Mouse (Mus musculus) heart, embryonic 13.5 days (tissue): ENCODE data around the gene Npm1. TPM values are rescaled to one million over a fixed set of nuclear protein-coding genes. Genes with fewer than 3 reads are reported as not detected.

Experiments used
- ATAC-seq: fragments of 200-750 bp; cut with Nextera tagmentation; 2 replicates; pipeline ENCODE4 v1.8.0; 2017; ENCODE audit warnings: moderate TSS enrichment; ENCODE audit not compliant: insufficient number of reproducible peaks, low FRiP score, low TSS enrichment; ENCODE audit errors: extremely low read depth
- H3K27ac ChIP-seq: fragments of 300-500 bp; sonication (generic); replicated peaks from 2 replicates; pipeline ENCODE4 v1.5.1; 2015; ENCODE audit warnings: moderate library complexity, mild to moderate bottlenecking, inconsistent platforms
- H3K27me3 ChIP-seq: fragments of 300-500 bp; sonication (generic); replicated peaks from 2 replicates; pipeline ENCODE4 v1.6.1; 2015; ENCODE audit warnings: mild to moderate bottlenecking, inconsistent platforms
- H3K36me3 ChIP-seq: fragments of 300-500 bp; sonication (generic); 2 replicates; pipeline ENCODE4 v1.6.1; 2015; ENCODE audit warnings: mild to moderate bottlenecking, inconsistent platforms
- H3K4me1 ChIP-seq: fragments of 300-500 bp; sonication (generic); 2 replicates; pipeline ENCODE4 v1.6.1; 2015; ENCODE audit warnings: inconsistent platforms
- H3K4me2 ChIP-seq: fragments of 300-500 bp; sonication (generic); 2 replicates; pipeline ENCODE4 v1.6.1; 2015; ENCODE audit warnings: inconsistent platforms, mild to moderate bottlenecking, moderate library complexity
- H3K4me3 ChIP-seq: fragments of 300-500 bp; sonication (generic); 2 replicates; pipeline ENCODE4 v1.5.1; 2015; ENCODE audit warnings: moderate library complexity, mild to moderate bottlenecking, inconsistent platforms
- H3K9ac ChIP-seq: fragments of 300-500 bp; sonication (generic); 2 replicates; pipeline ENCODE4 v1.6.1; 2015; ENCODE audit warnings: inconsistent platforms, mild to moderate bottlenecking, moderate library complexity
- H3K9me3 ChIP-seq: fragments of 300-500 bp; sonication (generic); 2 replicates; pipeline ENCODE4 v1.6.1; 2016; ENCODE audit warnings: inconsistent platforms
- WGBS: fragments of 180-500 bp; shearing (Covaris S2); methylation state at CpG from one replicate; pipeline ENCODE4 v1.1.7; 2015; ENCODE audit warnings: mixed read lengths; 5-methylcytosine and 5-hydroxymethylcytosine counted together
- polyA plus RNA-seq: library from polyadenylated mRNA; unstranded; fragments of >200 nt; fragmentation: Nextera tagmentation; extraction: Ambion mirVana; gene quantifications from 2 replicates; pipeline ENCODE4 v1.2.1, GENCODE M21; 2015

The Npm1 gene
- polyA plus RNA-seq = 532 and 581 TPM in 2 replicates

DNA sequence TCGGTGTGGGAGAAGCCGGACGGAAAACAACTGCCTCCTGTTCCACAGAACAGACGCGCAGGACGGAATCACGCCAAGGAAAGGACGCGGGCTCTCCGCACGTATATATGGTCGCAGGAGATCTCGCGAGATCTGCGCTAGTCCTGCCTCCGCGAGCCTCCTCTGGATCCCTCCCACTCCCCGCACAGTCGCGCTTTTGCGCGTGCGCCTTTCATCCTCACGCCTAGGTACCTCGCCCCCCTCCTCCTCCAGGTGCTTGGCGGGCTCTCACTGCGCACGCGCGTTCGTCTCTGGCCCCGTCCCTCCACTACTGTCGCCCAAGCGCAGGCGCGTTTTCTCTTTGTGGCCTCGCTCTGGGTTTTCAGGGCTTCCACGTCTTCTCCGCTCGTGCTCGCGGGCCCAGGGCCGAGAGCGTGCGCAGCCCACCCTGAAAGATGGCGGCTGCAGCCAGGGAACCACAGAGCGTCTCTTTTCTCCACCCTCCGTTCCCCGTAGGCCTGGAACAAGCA lies at the start of gene Npm1:
Gene Npm1 (minus strand): TSS at position 209 of the 509 bp plus-strand sequence.
- peak; percentile 98 for ATAC-seq
- Histone ChIP-seq H3K9ac (peak within 1 kb of the TSS; percentile 97), H3K27ac (peak within 1 kb of the TSS; percentile 96), H3K4me1 (peaks cover 22% of the 10 kb centered on the region), H3K4me3 (peak within 1 kb of the TSS; percentile 99), H3K36me3 (peaks cover 34% of the 10 kb centered on the region), H3K9me3 (no peaks in the 10 kb centered on the region), H3K4me2 (peak within 1 kb of the TSS; percentile 77), H3K27me3 (peaks cover 9% of the 10 kb centered on the region; the same call in 1 of the 2 replicates)
- 2% methylated on average over 48 of the region's 49 CpGs for WGBS

GRCm38 (mm10) chr11:33207411-33207810 lies 44.4 kb upstream of the Npm1 start:
- no peak for ATAC-seq
- H3K36me3 ChIP-seq = no peaks in the 10 kb centered on the region
- WGBS = 75% methylated on average over 2 of the region's 2 CpGs
- H3K9ac ChIP-seq = no peak overlapping the region
- no peak overlapping the region for H3K27ac ChIP-seq
- no peak overlapping the region for H3K4me3 ChIP-seq
- H3K4me1 ChIP-seq = peaks cover 17% of the 10 kb centered on the region
- H3K9me3 ChIP-seq = no peaks in the 10 kb centered on the region
- H3K27me3 ChIP-seq = peaks cover 82% of the 10 kb centered on the region
- H3K4me2 ChIP-seq = no peak overlapping the region

- no peak overlapping the region for H3K9ac ChIP-seq
- no peak overlapping the region for H3K4me2 ChIP-seq
- 12% methylated on average over 3 of the region's 3 CpGs for WGBS
- peaks cover 34% of the 10 kb centered on the region for H3K4me1 ChIP-seq
- no peak for ATAC-seq
- H3K4me3 ChIP-seq = no peak overlapping the region
- peaks cover 94% of the 10 kb centered on the region for H3K27me3 ChIP-seq
- no peaks in the 10 kb centered on the region for H3K9me3 ChIP-seq
- H3K27ac ChIP-seq = no peak overlapping the region
- no peaks in the 10 kb centered on the region for H3K36me3 ChIP-seq
Measured at GRCm38 (mm10) chr11:33204966-33205365, 42.0 kb upstream of the Npm1 start.

DNA sequence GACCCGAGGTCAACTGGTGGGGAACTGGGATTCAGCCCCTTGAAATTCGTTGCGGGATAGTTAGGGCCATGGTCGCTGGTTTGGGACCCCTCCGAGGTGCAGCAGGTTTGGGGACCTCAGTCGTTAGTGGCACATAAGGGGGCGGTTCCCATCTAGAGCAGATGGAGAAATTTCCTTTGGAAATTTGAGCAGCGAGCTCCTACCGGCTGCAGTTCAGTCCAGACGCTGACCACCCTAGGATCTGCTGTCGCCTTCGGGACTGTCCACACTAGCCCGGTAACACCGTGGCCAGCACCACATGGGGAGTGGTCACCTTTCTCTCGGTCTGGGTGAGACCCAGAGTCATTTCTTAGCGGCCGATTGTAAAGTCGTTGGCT lies 41.3 kb upstream of the Npm1 start:
- H3K9me3 ChIP-seq = no peaks in the 10 kb centered on the region
- peaks cover 97% of the 10 kb centered on the region for H3K27me3 ChIP-seq
- WGBS = under 1% methylated on average over 18 of the region's 18 CpGs
- no peak overlapping the region for H3K27ac ChIP-seq
- no peaks in the 10 kb centered on the region for H3K36me3 ChIP-seq
- no peak overlapping the region for H3K4me2 ChIP-seq
- ATAC-seq = no peak
- H3K4me1 ChIP-seq = peaks cover 37% of the 10 kb centered on the region
- no peak overlapping the region for H3K9ac ChIP-seq
- peak overlapping the region; percentile 42; the same call in 1 of the 2 replicates for H3K4me3 ChIP-seq

GRCm38 (mm10) chr11:33203383-33204328 lies 40.6 kb upstream of the Npm1 start, which contains the start of gene Tlx3:
Gene Tlx3, minus strand, starts transcription at chr11:33203589.
- Histone ChIP-seq H3K9me3 (no peaks in the 10 kb centered on the region), H3K9ac (no peak within 1 kb of the TSS), H3K4me1 (peaks cover 37% of the 10 kb centered on the region), H3K27me3 (peaks cover 100% of the 10 kb centered on the region), H3K36me3 (no peaks in the 10 kb centered on the region), H3K4me3 (peak within 1 kb of the TSS; percentile 42), H3K4me2 (peak within 1 kb of the TSS; percentile 56), H3K27ac (no peak within 1 kb of the TSS)
- no peak for ATAC-seq
- WGBS = 1% methylated on average over 76 of the region's 81 CpGs

DNA sequence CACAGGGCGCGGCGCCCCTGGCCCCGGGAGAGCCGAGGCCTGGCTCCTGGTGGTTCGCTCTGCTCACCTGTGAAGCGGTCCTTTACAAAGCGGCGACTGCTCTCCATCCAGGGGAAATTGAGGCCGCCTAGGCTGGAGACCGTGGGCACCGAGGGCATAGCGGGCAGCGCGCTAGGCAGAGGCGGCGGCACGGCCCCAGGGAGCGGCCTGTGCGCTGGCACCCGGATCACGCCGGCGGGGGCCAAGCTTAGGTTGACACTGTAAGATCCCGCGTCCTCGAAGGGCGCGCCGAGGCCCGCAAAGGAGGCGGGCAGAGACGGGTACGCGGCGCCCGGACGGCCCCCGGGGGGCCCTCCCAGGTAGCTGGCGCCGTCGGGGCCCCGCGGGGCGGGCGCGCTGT lies 40.0 kb upstream of the Npm1 start:
- Histone ChIP-seq H3K4me3 (peak overlapping the region; percentile 42), H3K9me3 (no peaks in the 10 kb centered on the region), H3K27ac (no peak overlapping the region), H3K36me3 (no peaks in the 10 kb centered on the region), H3K9ac (no peak overlapping the region), H3K4me2 (peak overlapping the region; percentile 56), H3K27me3 (peaks cover 100% of the 10 kb centered on the region), H3K4me1 (peaks cover 37% of the 10 kb centered on the region)
- no peak for ATAC-seq
- 2% methylated on average over 31 of the region's 47 CpGs for WGBS

DNA sequence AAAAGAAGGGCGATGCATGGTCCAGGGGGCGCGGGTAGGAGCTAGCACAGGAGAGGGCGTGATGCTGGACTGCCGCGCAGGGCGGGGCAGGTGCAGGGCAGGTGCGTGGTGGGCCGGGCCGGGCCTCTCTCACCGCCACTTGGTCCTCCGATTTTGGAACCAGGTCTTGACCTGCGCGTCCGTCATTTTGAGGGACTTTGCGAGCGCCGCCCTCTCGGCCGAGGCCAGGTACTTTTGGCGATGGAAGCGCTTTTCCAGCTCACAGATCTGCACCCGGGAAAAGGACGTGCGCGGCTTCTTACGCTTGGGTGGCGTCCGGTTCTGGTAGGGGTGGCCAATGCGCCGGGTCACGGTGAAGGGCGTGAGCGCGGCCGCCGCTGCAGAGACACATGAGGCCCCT lies 39.3 kb upstream of the Npm1 start:
- ATAC-seq = no peak
- WGBS = 3% methylated on average over 37 of the region's 37 CpGs
- peaks cover 6% of the 10 kb centered on the region for H3K9me3 ChIP-seq
- peak overlapping the region; percentile 42 for H3K4me3 ChIP-seq
- H3K9ac ChIP-seq = no peak overlapping the region
- H3K27ac ChIP-seq = no peak overlapping the region
- H3K4me2 ChIP-seq = no peak overlapping the region
- peaks cover 100% of the 10 kb centered on the region for H3K27me3 ChIP-seq
- peaks cover 37% of the 10 kb centered on the region for H3K4me1 ChIP-seq
- no peaks in the 10 kb centered on the region for H3K36me3 ChIP-seq

DNA sequence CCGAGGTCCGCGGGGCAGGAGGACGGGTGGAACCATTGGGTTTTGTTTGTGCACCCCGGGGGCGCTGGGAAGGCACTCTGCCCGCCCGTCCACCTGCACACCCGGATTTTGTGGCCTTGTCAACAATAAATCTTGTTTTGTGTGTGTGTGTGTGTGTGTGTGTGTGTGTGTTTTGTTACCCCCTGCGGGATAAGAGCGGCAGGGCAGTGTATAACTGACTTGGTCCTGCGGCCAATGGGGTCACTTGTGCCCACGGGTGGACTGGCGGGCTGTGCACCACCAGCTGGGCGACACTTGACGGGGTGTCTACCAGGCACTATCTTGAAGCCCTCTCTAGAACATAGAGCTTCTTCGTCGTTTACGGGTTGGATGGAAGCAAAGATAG lies 38.6 kb upstream of the Npm1 start:
- no peak for ATAC-seq
- WGBS = 2% methylated on average over 19 of the region's 19 CpGs

GRCm38 (mm10) chr11:33200764-33201625 lies 38.0 kb upstream of the Npm1 start:
- H3K27me3 ChIP-seq = peaks cover 100% of the 10 kb centered on the region
- H3K9ac ChIP-seq = no peak overlapping the region
- H3K4me2 ChIP-seq = peak overlapping the region; percentile 62
- ATAC-seq = 0 out of 2 replicates have a peak, but pooled peaks have one; percentile 6
- H3K27ac ChIP-seq = no peak overlapping the region
- peaks cover 38% of the 10 kb centered on the region for H3K4me1 ChIP-seq
- no peaks in the 10 kb centered on the region for H3K36me3 ChIP-seq
- peak overlapping the region; percentile 42 for H3K4me3 ChIP-seq
- H3K9me3 ChIP-seq = peaks cover 11% of the 10 kb centered on the region
- under 1% methylated on average over 76 of the region's 76 CpGs for WGBS

More for the DNA sequence above, 38.6 kb upstream of the Npm1 start:
- Histone ChIP-seq H3K4me1 (peaks cover 37% of the 10 kb centered on the region), H3K27ac (no peak overlapping the region), H3K4me2 (peak overlapping the region; percentile 62), H3K4me3 (peak overlapping the region; percentile 42), H3K9ac (no peak overlapping the region), H3K9me3 (peaks cover 11% of the 10 kb centered on the region), H3K36me3 (no peaks in the 10 kb centered on the region), H3K27me3 (peaks cover 100% of the 10 kb centered on the region)

DNA sequence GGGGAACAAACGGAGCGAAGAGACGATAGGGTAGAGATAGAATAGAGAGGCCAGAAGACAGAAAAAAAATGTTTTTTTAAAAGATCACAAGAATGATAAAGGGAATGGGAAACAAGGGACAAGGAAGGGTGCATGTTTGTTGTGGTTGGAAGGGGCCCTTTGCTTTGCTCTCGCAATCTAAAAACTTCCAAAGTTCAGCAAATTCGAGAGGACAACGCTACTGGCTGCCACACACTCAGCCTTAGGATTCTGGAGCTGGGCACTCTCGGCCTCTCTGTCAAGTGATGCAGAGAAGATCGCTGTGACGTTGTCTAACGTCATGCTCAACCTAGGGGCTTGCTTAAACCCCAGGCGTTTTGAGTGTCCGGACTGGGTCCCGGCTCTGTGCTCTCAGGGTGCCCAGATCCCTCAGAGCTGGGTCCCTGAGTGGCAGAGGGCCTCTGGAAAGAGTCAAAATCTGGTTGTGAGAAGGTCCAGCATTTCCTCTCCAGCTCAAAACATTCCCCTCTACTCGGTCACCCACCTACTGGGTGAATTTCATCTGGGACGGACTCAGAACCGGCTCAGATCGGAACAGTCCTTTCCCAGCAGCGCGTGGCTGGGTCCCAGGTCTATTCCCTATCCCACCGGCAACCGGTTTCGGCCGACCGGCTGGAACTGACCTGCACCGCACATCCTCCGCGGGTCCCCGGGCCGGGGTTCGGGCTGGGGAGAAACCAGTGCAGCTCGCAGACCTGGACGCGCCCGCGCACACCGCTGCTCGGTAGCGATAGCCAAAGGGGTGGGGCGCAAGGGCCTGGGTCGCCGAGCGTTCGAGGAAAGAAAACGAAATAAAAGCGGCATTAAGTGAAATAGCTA lies 37.1 kb upstream of the Npm1 start:
- WGBS = 1% methylated on average over 45 of the region's 45 CpGs
- ATAC-seq = no peak
- Histone ChIP-seq H3K4me1 (peaks cover 41% of the 10 kb centered on the region), H3K36me3 (no peaks in the 10 kb centered on the region), H3K9me3 (peaks cover 11% of the 10 kb centered on the region), H3K9ac (no peak overlapping the region), H3K27ac (no peak overlapping the region), H3K4me2 (peak overlapping the region; percentile 62), H3K27me3 (peaks cover 100% of the 10 kb centered on the region), H3K4me3 (peak overlapping the region; percentile 42)
